Mouse (Mus musculus) embryonic fibroblast, embryonic 13.5 days (primary cell): Measurements from ENCODE around the gene Sppl2a.

ENCODE experiments used
- CTCF ChIP-seq: IDR thresholded peaks from 2 replicates; pipeline ENCODE4 v1.5.1; 2011; ENCODE audit warnings: mild to moderate bottlenecking, control low read depth, low read length, moderate library complexity, borderline replicate concordance; ENCODE audit not compliant: insufficient read depth
- POLR2A ChIP-seq: IDR thresholded peaks from 2 replicates; pipeline ENCODE4 v1.6.1; 2011; ENCODE audit warnings: low read depth, mild to moderate bottlenecking, control low read depth, low read length, moderate library complexity

DNA sequence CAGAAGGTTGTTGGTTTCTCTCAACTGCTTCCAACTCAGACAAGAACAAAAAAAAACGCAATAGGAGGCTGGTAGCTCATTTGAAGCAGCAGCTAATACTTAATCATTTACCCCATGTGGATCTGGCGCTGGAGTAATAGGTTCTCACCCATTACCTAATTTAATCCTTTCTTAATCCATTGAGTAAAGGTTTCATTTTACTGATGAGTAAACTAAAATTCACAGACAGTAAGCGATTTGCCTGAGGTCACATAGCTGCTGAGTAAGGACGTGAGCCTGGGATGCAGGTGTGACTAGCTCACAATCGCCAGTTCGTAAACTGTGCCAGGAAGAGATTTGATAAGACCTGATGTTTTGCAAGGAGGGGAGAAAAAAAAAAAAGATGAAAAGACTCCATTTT is 44.4 kb upstream of the Sppl2a start:
- no peak for TF ChIP-seq POLR2A
- no peak for TF ChIP-seq CTCF
